Mouse (Mus musculus): ENCODE measurements around the gene Ids. TPM values are rescaled to one million over a fixed set of nuclear protein-coding genes. Genes with fewer than 3 reads are reported as not detected.

Ids gene
- polyA plus RNA-seq, 1 experiment: 6.6 TPM

- Histone ChIP-seq H3K27ac (ENCODE audit: insufficient read depth, low read depth, low read length) (no peak overlapping the region), H3K4me1 (ENCODE audit: control insufficient read depth, insufficient read depth, insufficient read length, low read length) (no peaks in the 10 kb centered on the region), H3K4me3 (ENCODE audit: low read depth, low read length) (no peak overlapping the region; the same call in 1 of the 2 replicates), H3K27me3 (ENCODE audit: control insufficient read depth, insufficient read depth, low read length) (no peaks in the 10 kb centered on the region), H3K36me3 (ENCODE audit: control insufficient read depth, insufficient read depth, low read length) (0 out of 2 replicates have a peak, but pooled peaks cover 1% of the 10 kb centered on the region)
- no peak for TF ChIP-seq POLR2A (IDR thresholded peaks at IDR 0.05; ENCODE audit: low read depth, low read length)
- 68% methylated on average over 1 of the region's 1 CpGs for WGBS
Observed at GRCm38 (mm10) chrX:70364202-70364601, 682 bp downstream of the Ids start.

- Histone ChIP-seq H3K4me3 (ENCODE audit: low read depth, low read length) (no peak overlapping the region), H3K36me3 (ENCODE audit: control insufficient read depth, insufficient read depth, low read length) (0 out of 2 replicates have a peak, but pooled peaks cover 1% of the 10 kb centered on the region), H3K27me3 (ENCODE audit: control insufficient read depth, insufficient read depth, low read length) (no peaks in the 10 kb centered on the region), H3K27ac (ENCODE audit: insufficient read depth, low read depth, low read length) (no peak overlapping the region), H3K4me1 (ENCODE audit: control insufficient read depth, insufficient read depth, insufficient read length, low read length) (no peaks in the 10 kb centered on the region)
- WGBS: 86% methylated on average over 5 of the region's 5 CpGs
- no peak for TF ChIP-seq CTCF (IDR thresholded peaks at IDR 0.05; ENCODE audit: extremely low read depth, insufficient read length, insufficient replicate concordance, low read depth, low read length)
- TF ChIP-seq POLR2A (IDR thresholded peaks at IDR 0.05; ENCODE audit: low read depth, low read length): no peak
Observed at GRCm38 (mm10) chrX:70363446-70363845, 1.4 kb downstream of the Ids start.

- Histone ChIP-seq H3K4me1 (ENCODE audit: control insufficient read depth, insufficient read depth, insufficient read length, low read length) (no peaks in the 10 kb centered on the region), H3K27ac (ENCODE audit: insufficient read depth, low read depth, low read length) (no peak overlapping the region), H3K27me3 (ENCODE audit: control insufficient read depth, insufficient read depth, low read length) (no peaks in the 10 kb centered on the region), H3K4me3 (ENCODE audit: low read depth, low read length) (no peak overlapping the region), H3K36me3 (ENCODE audit: control insufficient read depth, insufficient read depth, low read length) (peaks cover 1% of the 10 kb centered on the region; the same call in 1 of the 2 replicates)
- 86% methylated on average over 7 of the region's 7 CpGs for WGBS
- TF ChIP-seq CTCF (IDR thresholded peaks at IDR 0.05; ENCODE audit: extremely low read depth, insufficient read length, insufficient replicate concordance, low read depth, low read length) (no peak), POLR2A (IDR thresholded peaks at IDR 0.05; ENCODE audit: low read depth, low read length) (no peak)
Observed at GRCm38 (mm10) chrX:70362985-70363384, 1.9 kb downstream of the Ids start.

GRCm38 (mm10) chrX:70330202-70330843 lies 34.6 kb downstream of the Ids start:
- WGBS: 13% methylated on average over 6 of the region's 6 CpGs
- Histone ChIP-seq H3K27me3 (ENCODE audit: control insufficient read depth, insufficient read depth, low read length) (no peaks in the 10 kb centered on the region), H3K27ac (ENCODE audit: insufficient read depth, low read depth, low read length) (no peak overlapping the region), H3K4me3 (ENCODE audit: low read depth, low read length) (no peak overlapping the region), H3K4me1 (ENCODE audit: control insufficient read depth, insufficient read depth, insufficient read length, low read length) (no peaks in the 10 kb centered on the region), H3K36me3 (ENCODE audit: control insufficient read depth, insufficient read depth, low read length) (no peaks in the 10 kb centered on the region)
- TF ChIP-seq CTCF (IDR thresholded peaks at IDR 0.05; ENCODE audit: extremely low read depth, insufficient read length, insufficient replicate concordance, low read depth, low read length) (peak; percentile 45; the same call in 1 of the 2 replicates), POLR2A (IDR thresholded peaks at IDR 0.05; ENCODE audit: low read depth, low read length) (no peak)

- Histone ChIP-seq H3K4me1 (ENCODE audit: control insufficient read depth, insufficient read depth, insufficient read length, low read length) (no peaks in the 10 kb centered on the region), H3K36me3 (ENCODE audit: control insufficient read depth, insufficient read depth, low read length) (no peaks in the 10 kb centered on the region), H3K27ac (ENCODE audit: insufficient read depth, low read depth, low read length) (no peak overlapping the region), H3K4me3 (ENCODE audit: low read depth, low read length) (no peak overlapping the region), H3K27me3 (ENCODE audit: control insufficient read depth, insufficient read depth, low read length) (no peaks in the 10 kb centered on the region)
- WGBS: 64% methylated on average over 2 of the region's 2 CpGs
- TF ChIP-seq POLR2A (IDR thresholded peaks at IDR 0.05; ENCODE audit: low read depth, low read length): no peak
- no peak for TF ChIP-seq CTCF (IDR thresholded peaks at IDR 0.05; ENCODE audit: extremely low read depth, insufficient read length, insufficient replicate concordance, low read depth, low read length)
Observed at GRCm38 (mm10) chrX:70328530-70329143, 36.2 kb downstream of the Ids start.

GRCm38 (mm10) chrX:70327656-70328055 lies 37.2 kb downstream of the Ids start:
- no peaks in the 10 kb centered on the region for H3K27me3 ChIP-seq (ENCODE audit: control insufficient read depth, insufficient read depth, low read length)
- H3K4me1 ChIP-seq (ENCODE audit: control insufficient read depth, insufficient read depth, insufficient read length, low read length): no peaks in the 10 kb centered on the region
- TF ChIP-seq POLR2A (IDR thresholded peaks at IDR 0.05; ENCODE audit: low read depth, low read length): no peak
- TF ChIP-seq CTCF (IDR thresholded peaks at IDR 0.05; ENCODE audit: extremely low read depth, insufficient read length, insufficient replicate concordance, low read depth, low read length): no peak
- H3K36me3 ChIP-seq (ENCODE audit: control insufficient read depth, insufficient read depth, low read length): no peaks in the 10 kb centered on the region
- H3K4me3 ChIP-seq (ENCODE audit: low read depth, low read length): no peak overlapping the region
- 43% methylated on average over 1 of the region's 1 CpGs for WGBS
- H3K27ac ChIP-seq (ENCODE audit: insufficient read depth, low read depth, low read length): no peak overlapping the region

- TF ChIP-seq POLR2A (IDR thresholded peaks at IDR 0.05; ENCODE audit: low read depth, low read length) (no peak), CTCF (IDR thresholded peaks at IDR 0.05; ENCODE audit: extremely low read depth, insufficient read length, insufficient replicate concordance, low read depth, low read length) (no peak)
- Histone ChIP-seq H3K27me3 (ENCODE audit: control insufficient read depth, insufficient read depth, low read length) (no peaks in the 10 kb centered on the region), H3K4me3 (ENCODE audit: low read depth, low read length) (no peak overlapping the region), H3K36me3 (ENCODE audit: control insufficient read depth, insufficient read depth, low read length) (no peaks in the 10 kb centered on the region), H3K27ac (ENCODE audit: insufficient read depth, low read depth, low read length) (no peak overlapping the region), H3K4me1 (ENCODE audit: control insufficient read depth, insufficient read depth, insufficient read length, low read length) (no peaks in the 10 kb centered on the region)
- 25% methylated on average over 2 of the region's 2 CpGs for WGBS
Observed at GRCm38 (mm10) chrX:70319254-70319653, 45.6 kb downstream of the Ids start.

All from small intestine, adult 2 months (tissue).